Mouse (Mus musculus): ENCODE data around the gene Dars.

- TF ChIP-seq CTCF (IDR thresholded peaks at IDR 0.05; ENCODE audit: control insufficient read depth, insufficient read depth, low read length) (no peak), POLR2A (IDR thresholded peaks at IDR 0.05; ENCODE audit: borderline replicate concordance, control insufficient read depth, low read depth, low read length) (no peak)
These were observed 12.1 kb downstream of the Dars start for GRCm38 (mm10) chr1:128405041-128405481.
